Mouse (Mus musculus) cerebellum, adult (tissue): ENCODE results near the gene Csn1s1.

Source experiments
- ATAC-seq: cut with Nextera tagmentation; 2 replicates; pipeline ENCODE4 v1.9.2; 2017; ENCODE audit warnings: mild to moderate bottlenecking, moderate library complexity, mixed read lengths; ENCODE audit not compliant: insufficient number of reproducible peaks, low FRiP score, low TSS enrichment

Csn1s1 gene

GRCm38 (mm10) chr5:87665908-87666307 is at the start of gene Csn1s1:
Csn1s1 (plus strand) TSS chr5:87666208.
- no peak for ATAC-seq

- ATAC-seq, result no peak
These were observed 43.3 kb upstream of the Csn1s1 start for GRCm38 (mm10) chr5:87622681-87623080.

GRCm38 (mm10) chr5:87642787-87643186 is 23.2 kb upstream of the Csn1s1 start:
- ATAC-seq, result no peak

- no peak for ATAC-seq
These were observed 33.5 kb downstream of the Csn1s1 start, which contains the start of gene Csn2 for GRCm38 (mm10) chr5:87699530-87699929. Csn2 (minus strand) TSS chr5:87699630.

GRCm38 (mm10) chr5:87705891-87706290 is 39.9 kb downstream of the Csn1s1 start:
- ATAC-seq, result no peak
